Mouse (Mus musculus): ENCODE data around the gene Nfu1.
"Not testable (repeated sequence)": the region's sequence is repeated elsewhere in the genome, so short reads cannot be mapped to it uniquely, and the experiment has no call there.

Nfu1 gene

DNA sequence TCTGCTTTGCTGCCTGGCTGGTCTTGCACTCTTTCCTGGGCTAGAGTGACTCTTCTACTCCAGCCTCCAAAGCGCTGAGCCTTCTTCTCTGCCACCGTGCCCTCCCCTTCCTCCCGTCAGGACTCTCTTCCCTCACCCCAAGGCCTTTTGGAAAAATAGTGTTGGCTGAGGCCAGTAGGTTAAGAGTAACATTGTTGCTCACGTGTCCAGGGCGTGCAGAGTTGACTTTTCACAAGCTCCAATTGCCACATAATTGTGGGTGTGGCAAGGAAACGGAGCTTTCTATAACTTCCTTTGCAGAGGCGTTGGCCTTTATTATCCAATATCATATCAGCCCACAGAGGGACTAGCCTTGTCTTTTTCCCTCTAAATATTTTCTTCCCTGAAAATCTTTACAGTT is 17.9 kb downstream of the Nfu1 start:
- DNase-seq (ENCODE audit: low spot score in 2 of 2), result no peak

DNA sequence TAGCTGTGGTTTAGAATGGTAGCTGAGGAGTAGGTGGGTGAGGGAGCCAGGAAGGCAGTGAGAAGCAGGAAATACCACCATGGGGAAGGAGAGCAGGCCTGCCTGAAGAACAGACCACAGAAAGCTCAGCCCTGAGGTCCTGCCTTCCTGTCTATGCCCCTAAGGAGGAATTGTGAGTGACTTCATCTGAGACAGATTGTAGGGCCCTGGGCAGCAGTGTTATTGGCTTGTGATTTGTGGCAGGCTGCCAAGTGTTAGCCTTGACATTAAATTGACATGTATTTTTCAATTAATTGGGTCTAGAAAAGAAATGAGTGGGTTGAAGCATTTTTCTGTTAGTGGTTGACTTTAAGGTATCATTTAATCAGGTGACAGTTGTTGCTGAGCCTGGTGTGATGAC is 19.8 kb downstream of the Nfu1 start:
- DNase-seq (ENCODE audit: low spot score in 2 of 2), result no peak

DNA sequence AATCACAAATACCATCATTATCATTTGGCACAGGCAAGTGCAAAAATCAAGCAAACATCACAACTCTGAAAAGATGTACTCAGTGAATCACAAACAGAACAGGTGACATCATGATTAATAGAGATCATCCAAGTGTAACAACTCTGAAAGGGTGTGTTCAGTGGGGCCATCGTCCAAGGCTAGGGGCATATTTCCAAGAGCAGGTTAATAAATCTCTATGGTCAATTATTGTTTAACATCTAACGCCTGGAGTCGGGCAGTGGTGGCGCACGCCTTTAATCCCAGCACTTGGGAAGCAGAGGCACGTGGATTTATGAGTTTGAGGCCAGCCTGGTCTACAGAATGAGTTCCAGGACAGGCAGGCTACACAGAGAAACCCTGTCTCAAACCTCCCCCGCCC is 22.3 kb downstream of the Nfu1 start:
- DNase-seq (ENCODE audit: low spot score in 2 of 2), result not testable (repeated sequence)

DNA sequence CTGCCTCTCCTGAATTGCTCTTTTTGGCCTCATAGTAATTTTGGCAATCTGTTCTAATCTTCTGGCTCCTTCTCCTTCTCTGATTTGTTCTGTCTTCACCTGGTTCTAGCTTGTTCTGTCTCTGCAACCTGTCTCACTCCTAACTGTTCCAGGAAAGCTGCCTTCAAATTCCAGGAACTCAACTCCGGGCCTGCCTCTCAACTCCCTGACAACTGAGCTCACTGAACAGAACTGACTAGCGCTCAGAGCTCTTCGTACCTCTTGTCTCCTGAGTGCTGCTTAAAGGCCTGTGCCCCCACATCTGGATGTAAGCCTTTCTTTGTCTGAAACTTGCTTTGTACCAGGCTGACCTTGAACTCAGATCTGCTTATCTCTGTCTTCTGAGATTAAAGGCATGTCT is 23.4 kb downstream of the Nfu1 start:
- no peak for DNase-seq (ENCODE audit: low spot score in 2 of 2)

DNA sequence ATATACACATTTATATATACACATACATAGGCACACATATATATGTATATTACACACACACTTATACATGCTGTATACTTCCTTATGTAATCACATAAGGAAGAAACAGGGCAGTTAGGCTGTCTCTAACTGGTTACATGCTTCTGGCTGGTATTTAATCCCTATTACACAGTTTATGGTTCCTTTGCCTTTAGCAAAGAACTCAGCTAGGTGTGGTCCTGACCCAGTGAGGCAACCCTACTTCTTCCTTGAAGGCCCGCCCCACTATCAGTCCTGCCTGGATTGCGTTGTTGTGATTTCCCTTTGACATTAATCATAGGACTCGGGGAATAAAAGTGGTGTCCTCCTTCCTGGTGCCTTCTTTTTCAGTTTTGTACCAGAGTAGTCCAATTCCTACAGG is 25.4 kb downstream of the Nfu1 start:
- DNase-seq (ENCODE audit: low spot score in 2 of 2), result no peak

DNA sequence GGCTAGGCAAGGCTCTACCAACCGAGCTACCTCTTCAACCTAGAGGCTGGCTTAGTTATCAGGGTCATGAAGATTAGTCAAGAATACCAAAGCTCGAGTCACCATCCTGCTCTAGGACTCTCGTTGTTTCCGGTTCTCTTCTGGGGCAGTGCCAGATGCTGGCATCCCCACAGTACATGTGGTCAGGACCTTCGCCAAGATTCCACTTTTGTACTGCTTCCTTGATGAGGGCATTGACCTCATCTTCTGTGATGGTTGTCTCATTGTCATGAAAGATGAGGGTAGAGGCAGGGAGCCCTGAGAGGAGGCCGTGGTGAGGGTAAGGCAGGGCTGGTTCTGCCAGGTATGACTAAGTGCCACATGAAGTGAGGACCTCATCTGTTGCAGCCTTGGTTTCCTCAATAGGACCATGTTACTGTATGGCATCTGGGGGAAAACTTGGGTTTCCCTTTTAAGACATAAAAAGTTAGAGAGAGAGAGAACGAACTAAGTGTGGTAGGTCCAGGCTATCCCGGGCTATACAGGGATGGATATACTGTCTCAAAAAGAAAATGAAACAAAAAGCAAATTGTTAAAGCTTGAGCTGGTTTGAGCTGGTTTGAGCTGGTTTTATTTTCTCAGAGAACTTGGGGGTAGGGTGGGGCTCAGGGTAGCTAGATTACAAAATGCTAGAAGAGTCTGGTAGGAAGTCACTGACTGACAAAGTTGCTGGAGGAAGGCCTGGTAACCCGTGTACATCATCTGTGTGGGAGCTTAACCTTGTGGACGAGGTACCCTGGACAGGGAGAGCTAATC is 29.0 kb downstream of the Nfu1 start:
- no peak for DNase-seq (ENCODE audit: low spot score in 2 of 2)

DNA sequence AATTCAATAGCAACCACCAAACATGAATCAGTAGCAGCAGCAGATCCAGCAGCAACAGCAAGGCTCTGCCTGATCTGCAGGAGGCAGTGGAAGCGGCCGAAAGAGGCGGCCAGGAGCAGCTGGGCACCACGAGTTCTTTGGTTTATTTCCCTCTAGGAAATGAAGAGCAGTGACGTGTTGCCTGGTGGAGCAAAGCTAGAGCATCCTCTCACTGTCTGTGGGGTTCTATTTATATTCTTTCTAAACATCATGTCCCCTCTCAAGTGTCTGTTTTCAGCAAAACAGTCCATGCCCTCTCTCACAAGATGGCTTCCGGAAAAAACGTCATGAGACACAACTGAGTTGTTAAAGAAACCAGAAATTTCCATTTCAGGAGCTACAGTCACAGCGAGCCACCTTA is 30.1 kb downstream of the Nfu1 start:
- no peak for DNase-seq (ENCODE audit: low spot score in 2 of 2)

DNA sequence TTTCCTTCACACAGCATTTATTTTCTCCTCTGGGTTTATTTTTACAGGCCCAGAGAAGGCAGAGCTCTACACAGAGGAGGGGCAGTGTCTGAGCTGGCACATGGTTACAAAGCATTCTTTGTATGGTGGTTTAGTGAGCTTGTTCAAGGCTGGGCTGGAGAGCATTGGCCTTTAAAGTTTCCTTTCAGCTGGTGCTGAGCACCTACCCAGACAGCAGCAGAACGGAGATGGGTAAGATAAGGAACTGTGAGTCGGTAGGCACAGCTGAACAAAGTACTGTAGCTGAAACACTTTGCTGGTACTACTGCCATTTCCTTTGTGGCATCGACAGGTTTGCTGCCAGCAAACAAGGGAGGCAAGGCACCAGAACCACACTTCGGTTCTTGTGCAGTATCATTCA is 31.9 kb downstream of the Nfu1 start:
- peak; percentile 46 to 56 for DNase-seq (ENCODE audit: low spot score in 2 of 2)

DNA sequence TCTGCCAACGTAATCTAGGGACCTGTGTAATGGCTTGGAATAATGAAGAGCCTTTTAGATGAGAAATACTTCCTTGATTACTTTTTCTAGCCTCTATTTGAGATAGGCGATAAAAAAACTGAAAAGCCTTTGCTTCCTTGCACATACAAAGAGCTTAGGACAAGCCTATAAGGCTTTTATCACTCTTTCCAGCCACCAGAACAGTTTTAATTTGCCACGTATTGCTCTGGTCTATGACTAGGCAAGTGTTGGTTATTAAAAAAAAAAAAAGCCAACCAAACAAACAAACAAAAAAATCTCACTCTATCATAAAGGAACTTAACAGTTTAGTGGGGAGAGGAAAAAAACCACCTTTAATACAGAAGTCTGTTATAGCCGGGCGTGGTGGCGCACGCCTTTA is 32.4 kb downstream of the Nfu1 start:
- no peak for DNase-seq (ENCODE audit: low spot score in 2 of 2)

DNA sequence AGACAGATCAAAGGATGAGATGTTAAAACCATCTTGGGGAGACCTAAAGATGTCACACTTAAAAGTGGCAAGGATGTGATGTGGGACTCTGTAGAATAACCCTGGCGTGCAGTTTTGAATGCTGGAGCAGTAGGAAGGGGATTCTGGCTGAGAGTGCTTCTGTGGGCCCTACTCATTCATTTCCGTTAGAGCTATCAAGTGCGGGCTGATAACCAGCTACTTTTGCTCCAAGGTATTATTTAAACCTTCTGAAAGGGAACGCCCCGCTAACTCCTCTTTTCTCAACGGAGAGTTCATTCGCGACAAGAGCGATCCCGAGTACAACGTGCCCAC is 32.9 kb downstream of the Nfu1 start:
- DNase-seq (ENCODE audit: low spot score in 2 of 2), result no peak

DNA sequence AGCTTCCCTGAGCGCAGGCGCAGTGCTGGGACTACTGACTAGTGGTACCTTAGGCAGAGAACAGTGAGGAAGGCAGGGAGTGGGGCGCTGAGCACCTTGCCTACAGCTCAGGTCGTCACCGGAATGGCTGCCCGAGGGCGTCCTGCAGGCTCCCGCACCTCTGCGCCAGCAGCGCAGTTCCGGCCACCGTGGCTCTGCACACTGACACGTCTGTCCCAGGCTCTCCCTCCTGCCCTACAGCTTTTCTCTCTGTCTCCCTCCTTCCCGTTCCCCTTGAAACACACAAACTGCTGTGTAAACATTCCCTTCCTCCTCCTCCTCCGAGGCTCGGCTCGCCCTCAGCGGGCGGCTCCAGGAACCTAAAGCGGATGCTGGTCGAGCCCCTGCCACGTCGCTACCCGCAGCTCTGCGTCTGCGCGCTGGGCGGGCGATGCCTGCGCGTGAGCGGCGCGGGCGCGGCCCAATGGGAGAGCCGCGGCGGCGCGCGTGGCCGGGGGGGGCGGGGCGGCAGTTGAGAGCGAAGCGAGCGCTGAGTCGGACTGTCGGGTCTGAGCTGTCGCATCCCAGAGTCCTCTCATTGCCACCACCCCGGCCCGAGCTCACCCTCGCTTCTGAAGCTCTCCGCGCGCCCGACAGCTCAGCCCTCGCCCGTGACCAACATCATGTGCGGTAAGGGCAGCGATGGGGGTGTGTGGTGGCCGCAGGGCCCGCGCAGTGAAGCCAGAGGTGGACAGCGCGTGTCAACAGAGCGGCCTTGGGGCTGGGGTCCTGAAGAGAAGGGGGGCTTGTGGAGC is 33.5 kb downstream of the Nfu1 start, which contains the start of gene Gfpt1:
Gene Gfpt1 (plus strand): TSS at position 510 of the 794 bp plus-strand sequence.
- peak; percentile 93 to 95 for DNase-seq (ENCODE audit: low spot score in 2 of 2)

DNA sequence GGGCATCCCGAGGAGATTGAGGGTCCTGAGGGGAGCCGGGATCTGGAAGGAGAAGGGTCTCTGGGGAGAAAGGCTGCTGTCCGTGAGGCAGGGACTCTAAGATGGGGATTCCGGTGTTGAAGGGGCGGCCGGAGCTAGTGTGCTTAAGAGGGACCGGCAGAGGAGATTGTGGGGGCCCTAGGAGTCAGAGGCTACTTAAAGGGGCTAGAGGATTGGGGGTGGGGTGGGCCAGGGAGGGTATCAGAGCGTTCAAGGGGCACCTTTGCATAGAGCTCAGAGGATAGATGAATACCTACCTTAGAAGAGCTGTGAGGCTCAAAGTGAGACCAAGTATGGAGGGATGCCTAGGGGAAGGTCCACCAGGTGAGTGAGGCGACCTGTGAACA is 34.1 kb downstream of the Nfu1 start:
- no peak for DNase-seq (ENCODE audit: low spot score in 2 of 2)

DNA sequence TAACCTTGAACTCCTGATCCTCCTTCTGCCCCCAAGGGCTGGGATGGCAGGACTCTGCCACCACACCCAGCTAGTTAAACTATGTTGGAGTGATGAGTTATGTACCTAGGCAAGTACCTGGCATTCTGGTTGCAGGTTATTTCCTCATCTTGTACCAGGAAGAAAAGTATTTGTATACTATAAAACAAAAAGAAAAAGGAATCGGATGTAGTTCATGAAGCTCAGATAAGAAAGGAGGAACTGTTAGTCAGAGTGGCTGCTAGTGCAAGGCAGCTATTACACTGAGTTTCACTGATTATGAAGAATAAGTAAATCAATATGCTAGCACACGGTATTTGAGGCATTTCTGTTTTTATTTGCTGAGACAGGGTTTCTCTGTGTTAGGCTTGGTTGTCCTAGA is 35.9 kb downstream of the Nfu1 start:
- no peak for DNase-seq (ENCODE audit: low spot score in 2 of 2)

DNA sequence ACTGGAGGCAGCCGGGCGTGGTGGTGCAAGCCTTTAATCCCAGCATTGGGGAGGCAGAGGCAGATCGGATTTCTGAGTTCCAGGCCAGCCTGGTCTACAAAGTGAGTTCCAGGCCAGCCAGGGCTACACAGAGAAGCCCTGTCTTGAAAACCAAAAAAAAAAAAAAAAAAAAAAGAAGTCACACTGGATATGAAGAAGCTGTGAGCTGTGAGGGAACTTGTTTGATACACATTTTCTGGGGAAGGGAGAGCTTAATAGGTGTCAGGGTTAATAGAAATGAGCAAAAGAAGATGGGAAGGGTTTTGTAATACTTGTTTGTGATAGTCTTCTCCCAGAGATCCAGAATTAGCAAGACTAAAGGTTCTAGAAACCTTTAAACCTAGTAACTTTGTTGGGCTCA is 36.5 kb downstream of the Nfu1 start:
- DNase-seq (ENCODE audit: low spot score in 2 of 2), result no peak

DNA sequence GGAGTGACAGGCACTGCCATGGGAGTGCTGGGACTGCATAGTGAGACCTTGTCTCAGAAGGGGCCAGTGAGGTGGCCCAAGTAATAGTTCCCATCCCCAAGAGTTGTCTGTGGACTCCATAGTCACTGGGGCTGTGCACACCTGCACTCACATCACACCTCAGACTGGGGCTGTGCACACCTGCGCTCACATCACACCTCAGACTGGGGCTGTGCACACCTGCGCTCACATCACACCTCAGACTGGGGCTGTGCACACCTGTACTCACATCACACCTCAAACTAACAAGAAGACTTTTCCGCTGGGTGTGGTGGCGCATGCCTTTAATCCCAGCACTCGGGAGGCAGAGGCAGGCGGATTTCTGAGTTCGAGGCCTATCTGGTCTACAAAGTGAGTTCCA is 39.7 kb downstream of the Nfu1 start:
- not testable (repeated sequence) for DNase-seq (ENCODE audit: low spot score in 2 of 2)

DNA sequence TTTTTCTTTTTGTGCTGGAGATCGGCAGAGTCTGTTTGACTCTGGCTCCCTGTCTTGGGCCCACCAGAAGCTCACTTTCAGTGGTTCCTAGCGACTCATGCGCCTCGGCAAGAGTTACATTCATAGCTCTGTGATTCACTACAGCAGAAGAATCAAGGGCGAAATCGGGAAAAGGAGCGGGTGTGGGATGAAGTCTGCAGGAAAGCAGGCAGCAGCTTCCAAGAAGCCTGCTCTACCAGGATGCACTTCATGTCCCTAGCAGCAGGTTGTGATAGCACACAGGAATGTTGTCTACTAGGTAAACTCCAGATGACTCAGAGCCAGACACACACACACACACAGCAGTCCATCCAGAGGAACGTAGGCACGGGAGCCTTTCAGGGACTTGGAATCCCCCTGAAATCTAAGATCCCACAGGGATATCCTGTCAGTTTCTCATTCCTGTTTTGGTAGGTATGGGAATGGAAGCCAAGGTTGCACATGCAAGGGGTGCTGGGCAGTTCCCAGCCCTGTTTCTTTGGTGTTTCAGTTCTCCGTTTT is 42.9 kb downstream of the Nfu1 start:
- no peak for DNase-seq (ENCODE audit: low spot score in 2 of 2)

DNA sequence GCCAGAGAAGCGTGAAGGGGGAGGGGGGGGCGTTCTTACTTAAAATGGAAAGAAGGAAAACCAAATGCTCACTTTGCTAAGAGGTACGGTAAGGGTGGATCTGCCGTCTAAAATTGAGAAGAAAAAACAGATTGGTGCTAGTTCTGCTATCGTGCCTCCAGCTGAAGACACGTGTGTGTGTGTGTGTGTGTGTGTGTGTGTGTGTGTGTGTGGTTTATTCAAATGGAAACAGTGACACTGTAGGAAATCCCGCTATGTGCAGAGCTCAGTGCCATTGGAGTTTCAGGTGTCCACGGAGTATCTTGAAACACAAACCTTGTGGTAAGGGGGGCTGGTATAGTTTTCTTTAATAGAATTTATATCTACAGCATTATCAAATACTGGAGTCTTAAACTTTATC is 45.2 kb downstream of the Nfu1 start:
- no peak for DNase-seq (ENCODE audit: low spot score in 2 of 2)

DNA sequence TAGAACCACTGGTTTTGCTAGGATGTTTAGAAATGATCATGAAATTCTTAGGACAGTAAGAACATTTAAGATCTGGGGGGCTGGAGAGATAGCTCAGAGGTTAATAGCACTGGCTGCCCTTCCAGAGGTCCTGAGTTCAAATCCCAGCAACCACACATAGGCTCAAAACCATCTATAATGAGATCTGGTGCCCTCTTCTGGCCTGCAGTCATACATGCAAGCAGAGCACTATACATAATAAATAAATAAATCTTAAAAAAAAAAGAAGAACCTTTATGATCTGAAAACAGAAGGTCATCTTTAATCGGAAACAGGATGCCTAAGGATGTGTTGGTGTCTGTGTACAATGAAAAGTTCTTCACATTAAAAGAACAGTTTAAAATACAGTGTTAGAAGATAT is 50.7 kb downstream of the Nfu1 start:
- DNase-seq (ENCODE audit: low spot score in 2 of 2), result no peak

DNA sequence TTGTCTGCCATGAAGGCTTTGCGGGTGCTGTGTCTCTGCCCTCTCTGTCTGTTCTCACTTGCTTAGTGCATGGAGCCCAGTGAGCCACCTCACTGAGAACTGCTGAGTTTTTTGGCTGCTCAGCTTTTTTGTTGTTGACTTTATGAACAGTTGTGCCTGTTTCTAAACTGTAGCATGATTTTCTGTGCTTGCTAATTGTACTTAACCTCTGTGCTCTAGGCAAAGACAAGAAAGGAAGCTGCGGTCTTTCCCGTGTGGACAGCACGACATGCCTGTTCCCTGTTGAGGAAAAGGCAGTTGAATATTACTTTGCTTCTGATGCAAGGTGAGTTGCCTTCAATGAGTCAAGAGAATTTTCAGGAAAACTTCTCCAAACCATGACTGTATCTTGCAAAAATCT is 54.5 kb downstream of the Nfu1 start:
- DNase-seq (ENCODE audit: low spot score in 2 of 2), result no peak

DNA sequence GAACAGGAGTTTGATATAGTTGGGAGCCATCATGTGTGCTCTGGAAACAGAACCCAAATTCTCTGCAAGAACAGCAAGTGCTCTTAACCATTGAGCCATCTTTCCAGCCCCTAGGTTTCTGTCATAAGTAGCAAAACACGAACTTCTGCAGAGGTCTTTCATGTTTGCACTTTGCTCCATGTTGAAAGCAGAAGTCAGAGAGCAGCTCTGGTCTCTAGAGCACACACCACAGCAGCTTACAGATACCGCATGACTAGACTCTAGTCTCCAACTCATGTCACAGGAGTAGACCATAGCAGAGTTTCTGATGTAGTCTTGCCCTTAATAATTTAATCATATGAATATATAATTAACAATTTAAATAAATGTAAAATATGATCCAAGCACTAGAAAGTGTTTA is 59.2 kb downstream of the Nfu1 start:
- no peak for DNase-seq (ENCODE audit: low spot score in 2 of 2)

DNA sequence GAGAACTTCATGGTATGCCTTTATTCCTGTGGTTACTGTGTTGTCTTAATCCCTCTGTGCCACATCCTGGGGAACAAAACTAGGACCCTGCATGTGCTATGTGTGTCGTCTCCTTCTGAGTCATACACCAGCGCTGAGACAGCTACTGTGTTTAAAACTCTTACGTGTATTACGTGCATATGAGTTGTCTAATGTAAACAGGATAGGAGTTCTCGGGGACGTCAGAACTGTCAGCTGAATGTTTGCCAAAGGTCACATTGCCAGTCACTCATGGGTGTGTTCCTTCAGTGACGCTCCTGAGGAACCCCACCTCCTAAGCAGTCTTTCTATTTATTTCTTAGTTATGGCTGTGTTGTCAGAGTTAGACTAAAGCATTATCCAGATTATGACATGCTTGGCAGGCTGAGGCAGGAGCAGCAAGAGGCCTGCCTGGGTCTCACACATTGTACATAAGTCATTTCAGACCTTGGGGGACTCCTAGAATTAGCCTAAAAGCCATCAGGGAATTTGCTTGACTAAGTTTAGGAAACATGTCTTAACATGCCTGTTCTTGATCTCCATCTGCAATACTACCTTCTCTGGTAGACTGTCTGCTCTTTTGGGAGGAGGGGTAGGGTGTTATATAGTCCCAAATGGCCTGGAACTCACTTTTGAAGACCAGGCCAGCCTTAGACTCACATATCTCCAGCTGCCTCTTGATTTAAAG is 60.3 kb downstream of the Nfu1 start:
- DNase-seq (ENCODE audit: low spot score in 2 of 2), result no peak

DNA sequence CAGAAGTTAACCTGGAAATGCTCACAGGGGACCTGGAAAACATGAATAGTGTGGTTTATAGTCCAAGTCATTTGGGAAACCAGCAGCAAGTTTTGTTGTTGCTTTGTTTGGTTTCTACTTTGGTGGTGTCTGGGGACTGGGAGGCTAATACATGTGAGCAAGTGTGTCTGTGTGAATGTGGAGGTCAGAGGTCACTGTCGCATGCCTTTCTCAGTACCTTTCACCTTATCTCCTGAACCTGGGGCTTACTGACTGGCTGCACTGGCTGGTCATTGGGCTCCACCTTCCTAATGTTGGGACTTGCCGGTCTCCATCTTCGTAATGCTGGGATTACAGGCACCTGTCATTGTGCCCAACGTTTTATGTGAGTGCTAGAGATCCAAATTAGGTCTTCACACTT is 61.6 kb downstream of the Nfu1 start:
- no peak for DNase-seq (ENCODE audit: low spot score in 2 of 2)

DNA sequence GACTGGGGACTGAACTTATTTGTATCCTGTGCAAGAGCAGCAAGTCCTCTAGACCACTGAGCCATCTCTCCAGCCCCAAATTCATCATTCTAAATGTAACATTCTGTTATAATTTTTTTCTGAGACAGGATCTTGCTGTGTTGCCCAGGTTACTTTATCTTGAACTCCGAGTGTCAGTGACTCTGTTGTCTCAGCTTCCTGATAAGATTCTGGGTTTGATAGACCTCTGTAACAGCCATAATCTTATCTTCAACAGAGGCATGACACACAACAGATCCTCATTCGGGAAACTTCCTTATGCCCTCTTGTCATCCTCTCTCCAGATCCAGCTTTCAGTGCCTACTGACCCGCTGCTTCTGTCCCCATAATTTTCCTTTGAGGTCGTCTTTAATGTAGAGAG is 63.7 kb downstream of the Nfu1 start:
- DNase-seq (ENCODE audit: low spot score in 2 of 2), result no peak

All from thymus, postnatal 10 days (tissue).